Mouse (Mus musculus) embryonic facial prominence, embryonic 11.5 days (tissue): ENCODE results near the gene BC048679. TPM values are rescaled to one million over a fixed set of nuclear protein-coding genes. Genes with fewer than 3 reads are reported as not detected.
"Not testable (repeated sequence)": the region's sequence is repeated elsewhere in the genome, so short reads cannot be mapped to it uniquely, and the experiment has no call there.

Source experiments
- ATAC-seq: fragments of 200-750 bp; cut with Nextera tagmentation; replicated peaks from 2 replicates; pipeline ENCODE4 v1.8.0; 2017; ENCODE audit warnings: low read depth; ENCODE audit not compliant: insufficient number of reproducible peaks, low FRiP score, low TSS enrichment
- DNase-seq: peaks from one replicate; pipeline ENCODE4 v3.0.0-alpha.2; 2015; ENCODE audit warnings: low spot score
- H3K27ac ChIP-seq: fragments of 300-500 bp; sonication (generic); replicated peaks from 2 replicates; pipeline ENCODE4 v1.5.1; 2014; ENCODE audit warnings: mild to moderate bottlenecking, low read depth, low read length, control low read depth
- H3K27me3 ChIP-seq: fragments of 300-500 bp; sonication (generic); 2 replicates; pipeline ENCODE4 v1.6.1; 2014; ENCODE audit warnings: mild to moderate bottlenecking, low read length, moderate library complexity, mixed read lengths; ENCODE audit not compliant: control insufficient read depth, insufficient read depth
- H3K36me3 ChIP-seq: fragments of 300-500 bp; sonication (generic); replicated peaks from 2 replicates; pipeline ENCODE4 v1.6.1; 2014; ENCODE audit warnings: low read depth, mild to moderate bottlenecking, low read length, moderate library complexity, mixed read lengths; ENCODE audit not compliant: control insufficient read depth, insufficient read depth
- H3K4me1 ChIP-seq: fragments of 300-500 bp; sonication (generic); 2 replicates; pipeline ENCODE4 v1.6.1; 2014; ENCODE audit warnings: low read length, mixed read lengths; ENCODE audit not compliant: control insufficient read depth, insufficient read depth
- H3K4me2 ChIP-seq: fragments of 300-500 bp; sonication (generic); 2 replicates; pipeline ENCODE4 v1.6.1; 2014; ENCODE audit warnings: low read depth, mild to moderate bottlenecking, control low read depth, low read length, moderate library complexity
- H3K4me3 ChIP-seq: fragments of 300-500 bp; sonication (generic); 2 replicates; pipeline ENCODE4 v1.5.1; 2014; ENCODE audit warnings: low read depth, low read length, control low read depth
- H3K9ac ChIP-seq: fragments of 300-500 bp; sonication (generic); replicated peaks from 2 replicates; pipeline ENCODE4 v1.6.1; 2014; ENCODE audit warnings: mild to moderate bottlenecking, control low read depth, low read length
- H3K9me3 ChIP-seq: fragments of 300-500 bp; sonication (generic); replicated peaks from 2 replicates; pipeline ENCODE4 v1.6.1; 2016; ENCODE audit warnings: mild to moderate bottlenecking, low read length, inconsistent platforms, mixed read lengths; ENCODE audit not compliant: control insufficient read depth
- WGBS: fragments of 180-500 bp; shearing (Covaris S2); extraction: QIAGEN DNeasy Blood & Tissue Kit; methylation state at CpG from one replicate; pipeline ENCODE4 v1.1.7; 2014; 5-methylcytosine and 5-hydroxymethylcytosine counted together
- polyA plus RNA-seq: library from polyadenylated mRNA; unstranded; fragments of >200 nt; fragmentation: Nextera tagmentation; extraction: Ambion mirVana; gene quantifications from 2 replicates; pipeline ENCODE4 v1.2.1, GENCODE M21; 2014

BC048679 gene
- polyA plus RNA-seq, 1 experiment from 2014 or later = not detected

DNA sequence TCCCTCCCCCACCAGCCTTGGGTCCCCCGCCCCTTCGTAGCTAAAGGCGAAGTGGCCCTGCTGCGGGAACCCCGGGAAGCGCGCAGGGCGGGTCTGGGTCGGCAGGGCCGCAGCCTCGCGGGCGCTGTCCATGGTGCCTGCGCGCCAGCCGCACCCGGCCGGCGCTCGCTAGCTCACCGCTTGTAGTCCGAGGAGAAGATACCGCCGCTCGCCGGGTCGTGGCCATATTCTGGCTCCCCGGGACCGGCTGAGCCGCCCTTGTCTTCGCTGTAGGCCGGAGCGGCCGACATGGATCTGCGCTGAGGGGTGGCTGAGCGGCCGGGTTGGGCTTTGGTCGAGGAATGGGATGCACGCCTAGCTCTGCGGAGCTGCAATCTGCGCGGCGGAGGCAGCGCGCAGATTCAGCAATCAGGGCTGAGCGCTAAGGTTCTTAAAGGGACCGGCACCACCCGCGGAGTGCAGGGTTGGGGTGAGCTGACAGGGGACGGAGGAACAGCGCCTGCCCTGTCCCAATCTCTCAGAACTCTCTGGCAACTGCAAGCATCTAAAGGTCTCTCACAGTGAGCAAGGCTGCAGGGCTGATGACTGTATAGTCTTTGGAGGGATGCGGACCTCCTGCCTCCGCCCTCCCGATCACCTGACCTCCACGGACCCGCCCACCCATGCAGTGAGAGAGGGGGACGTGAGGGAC lies 4.6 kb downstream of the BC048679 start, which contains the start of gene Ap3b2:
Gene Ap3b2, minus strand, starts transcription at position 595 of the 691 bp plus-strand sequence.
- Histone ChIP-seq H3K27me3 (peaks cover 7% of the 10 kb centered on the region; the same call in 1 of the 2 replicates), H3K9me3 (no peaks in the 10 kb centered on the region), H3K36me3 (no peaks in the 10 kb centered on the region), H3K9ac (peak within 1 kb of the TSS; percentile 54), H3K27ac (0 out of 2 replicates have a peak within 1 kb of the TSS, but pooled peaks have one; percentile 3), H3K4me1 (no peaks in the 10 kb centered on the region), H3K4me2 (peak within 1 kb of the TSS; percentile 95), H3K4me3 (peak within 1 kb of the TSS; percentile 55)
- DNase-seq (peak; percentile 86), ATAC-seq (peak; percentile 75)
- WGBS = 0% methylated on average over 49 of the region's 57 CpGs

DNA sequence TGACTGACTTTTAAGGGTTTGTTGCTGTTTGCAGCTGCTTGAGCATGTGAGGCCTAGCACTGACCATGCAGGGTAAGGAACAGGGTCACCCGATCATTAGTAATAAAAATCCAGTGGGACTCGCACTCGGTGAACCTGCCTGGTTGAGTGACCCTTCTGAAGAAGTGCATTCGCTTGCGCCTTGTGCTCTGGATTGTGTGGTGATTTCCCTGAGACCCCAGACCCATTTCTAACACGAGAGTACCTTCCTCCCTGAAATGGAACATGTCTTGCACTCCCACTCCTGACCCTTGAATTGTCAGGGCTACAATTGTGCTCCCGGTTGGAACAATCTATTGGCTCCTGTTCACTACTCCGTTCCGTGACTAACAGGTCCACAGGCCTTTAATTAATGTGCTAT lies 5.5 kb downstream of the BC048679 start:
- ATAC-seq = no peak
- 43% methylated on average over 9 of the region's 9 CpGs for WGBS

DNA sequence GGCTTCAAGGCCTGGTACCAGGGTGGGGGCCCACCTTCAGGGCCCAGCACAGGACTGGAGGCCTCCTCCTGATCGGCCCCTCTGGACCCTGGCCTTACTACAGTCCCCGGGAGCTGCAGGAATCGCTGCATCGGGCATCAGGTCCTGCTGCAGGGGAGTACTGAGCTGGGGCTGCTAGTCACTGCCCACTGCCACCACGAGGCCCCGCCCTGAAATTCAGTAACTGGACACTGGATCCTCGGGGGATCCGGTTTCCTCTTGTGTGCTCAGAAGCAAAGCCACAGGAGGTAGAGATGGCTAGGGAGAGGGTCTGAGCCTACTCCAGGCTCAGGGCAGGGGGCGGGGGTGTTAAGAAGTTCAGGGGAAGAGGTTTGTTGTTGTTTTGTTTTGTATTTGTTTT lies 8.4 kb downstream of the BC048679 start:
- ATAC-seq (no peak), DNase-seq (peak; percentile 44)
- 7% methylated on average over 9 of the region's 9 CpGs for WGBS
- Histone ChIP-seq H3K4me2 (no peak overlapping the region), H3K27me3 (peaks cover 4% of the 10 kb centered on the region; the same call in 1 of the 2 replicates), H3K4me1 (no peaks in the 10 kb centered on the region), H3K9ac (no peak overlapping the region), H3K27ac (no peak overlapping the region), H3K4me3 (no peak overlapping the region), H3K36me3 (no peaks in the 10 kb centered on the region), H3K9me3 (no peaks in the 10 kb centered on the region)

More for the DNA sequence above, 5.5 kb downstream of the BC048679 start:
- Histone ChIP-seq H3K27ac (no peak overlapping the region), H3K4me1 (no peaks in the 10 kb centered on the region), H3K9ac (no peak overlapping the region), H3K36me3 (no peaks in the 10 kb centered on the region), H3K4me3 (peak overlapping the region; percentile 55), H3K27me3 (peaks cover 7% of the 10 kb centered on the region; the same call in 1 of the 2 replicates), H3K9me3 (no peaks in the 10 kb centered on the region), H3K4me2 (peak overlapping the region; percentile 95; the same call in 1 of the 2 replicates)
- no peak for DNase-seq

DNA sequence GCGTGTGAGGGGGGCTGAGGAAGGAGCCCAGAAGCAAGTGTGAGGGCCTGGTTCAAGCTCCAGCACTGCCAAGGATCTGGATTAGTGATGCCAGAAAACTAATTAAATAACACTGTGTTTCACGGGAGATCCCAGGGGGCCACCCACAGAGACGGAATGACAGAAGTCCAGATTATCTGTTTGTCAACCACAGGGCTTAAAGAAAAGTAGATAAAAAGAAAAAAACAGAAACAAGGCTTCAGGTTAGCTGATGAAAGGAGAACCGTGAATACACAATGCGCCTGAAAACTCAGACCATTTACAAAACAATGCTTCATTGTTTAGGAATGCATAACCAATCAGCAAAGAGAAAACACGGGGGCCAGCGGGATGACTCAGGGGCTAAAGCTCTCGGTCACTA lies 17.3 kb downstream of the BC048679 start:
- H3K9me3 ChIP-seq = no peaks in the 10 kb centered on the region
- no peak overlapping the region for H3K4me3 ChIP-seq
- WGBS = 1% methylated on average over 8 of the region's 8 CpGs
- H3K27ac ChIP-seq = no peak overlapping the region
- no peaks in the 10 kb centered on the region for H3K4me1 ChIP-seq
- H3K4me2 ChIP-seq = no peak overlapping the region
- DNase-seq = peak; percentile 2
- H3K9ac ChIP-seq = no peak overlapping the region
- ATAC-seq = no peak
- no peaks in the 10 kb centered on the region for H3K36me3 ChIP-seq
- H3K27me3 ChIP-seq = peaks cover 10% of the 10 kb centered on the region

DNA sequence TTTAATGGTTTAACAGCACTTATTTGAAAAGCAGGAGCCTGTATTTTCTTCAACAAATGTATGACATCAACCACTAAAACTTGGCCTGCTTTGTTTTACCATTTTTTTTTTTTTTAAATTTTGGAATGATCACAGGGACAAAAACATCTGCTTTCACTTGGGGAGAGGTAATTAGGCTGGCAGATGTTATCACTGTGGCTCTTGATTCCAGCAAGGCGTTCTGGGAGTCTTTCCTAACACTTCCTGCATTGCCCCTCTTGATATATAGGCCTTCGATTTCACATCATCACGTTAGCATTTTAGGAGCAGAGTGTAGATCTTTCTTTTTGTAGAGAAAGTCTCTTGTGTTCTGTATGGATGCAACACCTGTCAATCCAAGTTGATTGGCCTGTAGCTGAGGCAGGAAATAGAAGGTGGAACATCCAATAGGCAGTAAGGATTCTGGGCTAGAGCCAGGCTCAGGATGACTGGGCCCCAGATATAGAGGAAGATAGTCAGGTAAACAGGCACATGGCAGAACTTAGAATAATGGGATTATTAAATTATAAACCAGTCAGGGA lies 18.5 kb downstream of the BC048679 start:
- peaks cover 10% of the 10 kb centered on the region for H3K27me3 ChIP-seq
- 29% methylated on average over 3 of the region's 3 CpGs for WGBS
- no peak overlapping the region for H3K4me3 ChIP-seq
- H3K4me1 ChIP-seq = no peaks in the 10 kb centered on the region
- DNase-seq = peak; percentile 68
- no peak overlapping the region for H3K27ac ChIP-seq
- no peak overlapping the region for H3K4me2 ChIP-seq
- ATAC-seq = no peak
- no peaks in the 10 kb centered on the region for H3K9me3 ChIP-seq
- H3K9ac ChIP-seq = no peak overlapping the region
- H3K36me3 ChIP-seq = no peaks in the 10 kb centered on the region

DNA sequence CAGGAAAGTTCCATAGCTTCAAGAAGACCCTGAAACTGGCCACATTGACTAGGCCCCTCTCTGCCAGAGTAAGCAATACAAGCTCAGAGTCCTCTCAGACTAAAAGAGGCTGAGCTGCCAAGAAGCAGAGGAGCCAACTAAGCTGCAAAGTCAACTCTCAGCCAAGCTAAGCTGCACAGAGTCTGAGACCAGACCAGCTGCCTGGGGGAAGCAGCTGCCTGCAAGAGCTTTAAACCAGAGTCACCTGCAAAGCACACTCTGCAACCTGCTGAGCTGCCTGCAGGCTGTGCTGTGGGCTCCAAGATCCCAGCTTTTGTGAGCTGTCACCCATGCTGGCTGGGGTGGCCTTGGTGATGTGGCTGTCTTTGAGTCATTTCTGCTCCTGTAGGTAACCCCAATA lies 19.8 kb downstream of the BC048679 start:
- H3K9ac ChIP-seq, ATAC-seq, H3K4me3 ChIP-seq, H3K9me3 ChIP-seq, H3K27ac ChIP-seq, H3K4me2 ChIP-seq, H3K4me1 ChIP-seq, DNase-seq, H3K36me3 ChIP-seq: not testable (repeated sequence)
- peaks cover 10% of the 10 kb centered on the region for H3K27me3 ChIP-seq

DNA sequence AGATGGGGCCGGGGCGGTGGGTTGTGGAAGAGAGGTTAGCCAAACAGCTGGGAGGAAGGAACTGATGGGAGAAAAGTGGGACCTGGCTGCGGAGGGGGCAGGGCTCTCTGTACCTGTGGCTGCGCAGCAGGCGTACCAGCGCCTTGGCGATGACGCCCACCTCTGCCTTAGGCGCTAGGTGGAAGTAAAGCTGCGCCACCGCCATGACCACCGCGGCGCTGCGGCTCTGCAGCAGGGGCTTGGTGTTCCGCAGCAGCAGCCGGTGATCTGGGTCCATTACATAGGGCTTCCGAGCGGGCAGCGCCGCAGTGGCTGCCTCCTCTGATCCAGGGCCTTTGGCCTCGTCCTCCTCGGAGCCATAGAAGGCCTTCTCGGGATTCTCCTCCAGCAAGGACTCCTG lies 21.2 kb downstream of the BC048679 start:
- ATAC-seq = no peak
- peaks cover 10% of the 10 kb centered on the region for H3K27me3 ChIP-seq
- H3K4me2 ChIP-seq = no peak overlapping the region
- WGBS = 4% methylated on average over 24 of the region's 24 CpGs
- no peak overlapping the region for H3K9ac ChIP-seq
- DNase-seq = peak; percentile 53
- no peaks in the 10 kb centered on the region for H3K9me3 ChIP-seq
- H3K36me3 ChIP-seq = no peaks in the 10 kb centered on the region
- no peaks in the 10 kb centered on the region for H3K4me1 ChIP-seq
- no peak overlapping the region for H3K4me3 ChIP-seq
- no peak overlapping the region for H3K27ac ChIP-seq

DNA sequence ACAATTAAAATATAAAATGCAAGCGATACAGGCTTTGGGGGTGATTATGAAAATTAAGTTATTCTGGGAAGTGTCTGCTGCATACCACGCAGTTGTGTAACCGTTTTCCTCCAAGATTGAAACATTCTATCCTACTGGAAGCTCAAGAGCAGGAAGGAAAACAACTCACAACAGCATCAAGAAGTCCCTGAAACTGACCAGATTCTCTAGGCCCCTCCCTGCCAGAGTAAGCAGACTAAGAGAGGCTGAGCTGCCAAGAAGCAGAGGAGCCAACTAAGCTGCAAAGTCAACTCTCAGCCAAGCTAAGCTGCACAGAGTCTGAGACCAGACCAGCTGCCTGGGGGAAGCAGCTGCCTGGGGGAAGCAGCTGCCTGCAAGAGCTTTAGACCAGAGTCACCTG lies 22.9 kb downstream of the BC048679 start:
- no peaks in the 10 kb centered on the region for H3K4me1 ChIP-seq
- no peaks in the 10 kb centered on the region for H3K9me3 ChIP-seq
- DNase-seq (no peak), ATAC-seq (no peak)
- H3K4me3 ChIP-seq = no peak overlapping the region
- WGBS = 78% methylated on average over 3 of the region's 3 CpGs
- no peak overlapping the region for H3K9ac ChIP-seq
- H3K36me3 ChIP-seq = no peaks in the 10 kb centered on the region
- H3K27ac ChIP-seq = no peak overlapping the region
- H3K27me3 ChIP-seq = peaks cover 10% of the 10 kb centered on the region
- H3K4me2 ChIP-seq = no peak overlapping the region
